Mouse (Mus musculus): ENCODE data around the gene Sgcb.

- TF ChIP-seq CTCF (IDR thresholded peaks at IDR 0.05; ENCODE audit: low read depth), result no peak
- TF ChIP-seq EP300 (IDR thresholded peaks at IDR 0.05; ENCODE audit: low read depth), result no peak
These were observed 35.6 kb upstream of the Sgcb start for GRCm38 (mm10) chr5:73683221-73683620.

Measured in liver, embryonic 14.5 days (tissue).